Mouse (Mus musculus) midbrain, embryonic 14.5 days (tissue): ENCODE measurements around the gene Pde1b. TPM values are rescaled to one million over a fixed set of nuclear protein-coding genes. Genes with fewer than 3 reads are reported as not detected.

ENCODE experiments used
- ATAC-seq: fragments of 200-750 bp; cut with Nextera tagmentation; 2 replicates; pipeline ENCODE4 v1.8.0; 2017; ENCODE audit warnings: moderate number of reproducible peaks, moderate library complexity; ENCODE audit not compliant: low FRiP score, low TSS enrichment
- DNase-seq: peaks from one replicate; pipeline ENCODE4 v3.0.0-alpha.2; 2015
- H3K27ac ChIP-seq: fragments of 300-500 bp; sonication (generic); replicated peaks from 2 replicates; pipeline ENCODE4 v1.5.1; 2014; ENCODE audit warnings: mild to moderate bottlenecking, low read depth, low read length, moderate library complexity
- H3K27me3 ChIP-seq: fragments of 300-500 bp; sonication (generic); 2 replicates; pipeline ENCODE4 v1.6.1; 2014; ENCODE audit warnings: low read length, control low read depth, mixed read lengths; ENCODE audit not compliant: control insufficient read depth, insufficient read depth
- H3K36me3 ChIP-seq: fragments of 300-500 bp; sonication (generic); 2 replicates; pipeline ENCODE4 v1.6.1; 2014; ENCODE audit warnings: low read length, control low read depth; ENCODE audit not compliant: control insufficient read depth, insufficient read depth
- H3K4me1 ChIP-seq: fragments of 300-500 bp; sonication (generic); 2 replicates; pipeline ENCODE4 v1.6.1; 2014; ENCODE audit warnings: mild to moderate bottlenecking, antibody characterized with exemption, low read length, control low read depth; ENCODE audit not compliant: control insufficient read depth, insufficient read depth
- H3K4me2 ChIP-seq: fragments of 300-500 bp; sonication (generic); 2 replicates; pipeline ENCODE4 v1.6.1; 2014; ENCODE audit warnings: mild to moderate bottlenecking, low read length, moderate library complexity
- H3K4me3 ChIP-seq: fragments of 300-500 bp; sonication (generic); replicated peaks from 2 replicates; pipeline ENCODE4 v1.5.1; 2014; ENCODE audit warnings: low read depth, low read length
- H3K9ac ChIP-seq: fragments of 300-500 bp; sonication (generic); replicated peaks from 2 replicates; pipeline ENCODE4 v1.6.1; 2014; ENCODE audit warnings: mild to moderate bottlenecking, low read length, moderate library complexity
- H3K9me3 ChIP-seq: fragments of 300-500 bp; sonication (generic); 2 replicates; pipeline ENCODE4 v1.6.1; 2016; ENCODE audit warnings: low read length, control low read depth, mixed read lengths; ENCODE audit not compliant: control insufficient read depth
- WGBS: fragments of 180-500 bp; shearing (Covaris S2); extraction: QIAGEN DNeasy Blood & Tissue Kit; methylation state at CpG from one replicate; pipeline ENCODE4 v1.1.7; 2014; 5-methylcytosine and 5-hydroxymethylcytosine counted together
- polyA plus RNA-seq: library from polyadenylated mRNA; unstranded; fragments of >200 nt; fragmentation: Nextera tagmentation; extraction: Ambion mirVana; gene quantifications from 2 replicates; pipeline ENCODE4 v1.2.1, GENCODE M21; 2014

The Pde1b gene
- polyA plus RNA-seq, 1 experiment from 2014 or later: 90.8 TPM

- no peaks in the 10 kb centered on the region for H3K27me3 ChIP-seq
- no peak for DNase-seq
Observed at GRCm38 (mm10) chr15:103500723-103501122, 2.1 kb upstream of the Pde1b start.

GRCm38 (mm10) chr15:103501186-103501585, 1.6 kb upstream of the Pde1b start:
- 68% methylated on average over 2 of the region's 2 CpGs for WGBS
- Histone ChIP-seq H3K4me3 (no peak overlapping the region), H3K9me3 (no peaks in the 10 kb centered on the region), H3K36me3 (no peaks in the 10 kb centered on the region), H3K9ac (no peak overlapping the region), H3K4me1 (peaks cover 33% of the 10 kb centered on the region), H3K27ac (no peak overlapping the region), H3K27me3 (no peaks in the 10 kb centered on the region), H3K4me2 (no peak overlapping the region)
- ATAC-seq: no peak
- no peak for DNase-seq

More at GRCm38 (mm10) chr15:103500723-103501122, 2.1 kb upstream of the Pde1b start:
- no peaks in the 10 kb centered on the region for H3K36me3 ChIP-seq
- peaks cover 33% of the 10 kb centered on the region for H3K4me1 ChIP-seq
- ATAC-seq: no peak
- WGBS: 71% methylated on average over 1 of the region's 1 CpGs
- H3K4me2 ChIP-seq: no peak overlapping the region
- H3K4me3 ChIP-seq: no peak overlapping the region
- H3K9ac ChIP-seq: no peak overlapping the region
- no peak overlapping the region for H3K27ac ChIP-seq
- no peaks in the 10 kb centered on the region for H3K9me3 ChIP-seq

- Histone ChIP-seq H3K9me3 (no peaks in the 10 kb centered on the region), H3K4me1 (peaks cover 32% of the 10 kb centered on the region), H3K4me3 (peak overlapping the region; percentile 73), H3K4me2 (peak overlapping the region; percentile 87), H3K27ac (peak overlapping the region; percentile 86), H3K36me3 (no peaks in the 10 kb centered on the region), H3K27me3 (no peaks in the 10 kb centered on the region), H3K9ac (peak overlapping the region; percentile 91)
- DNase-seq (no peak), ATAC-seq (peak; percentile 66)
- 0% methylated on average over 15 of the region's 15 CpGs for WGBS
Observed at GRCm38 (mm10) chr15:103503251-103503600, 392 bp downstream of the Pde1b start.

- peak; percentile 61 for DNase-seq
- Histone ChIP-seq H3K9me3 (no peaks in the 10 kb centered on the region), H3K27me3 (no peaks in the 10 kb centered on the region), H3K4me2 (peak overlapping the region; percentile 87), H3K4me1 (peaks cover 31% of the 10 kb centered on the region), H3K36me3 (no peaks in the 10 kb centered on the region), H3K9ac (peak overlapping the region; percentile 91), H3K27ac (peak overlapping the region; percentile 86), H3K4me3 (peak overlapping the region; percentile 73)
- 35% methylated on average over 12 of the region's 12 CpGs for WGBS
- ATAC-seq: peak; percentile 29
Observed at GRCm38 (mm10) chr15:103503660-103504059, 826 bp downstream of the Pde1b start.

- Histone ChIP-seq H3K36me3 (no peaks in the 10 kb centered on the region), H3K9ac (no peak overlapping the region), H3K9me3 (no peaks in the 10 kb centered on the region), H3K27ac (no peak overlapping the region; the same call in 1 of the 2 replicates), H3K4me1 (peaks cover 40% of the 10 kb centered on the region), H3K4me3 (no peak overlapping the region), H3K27me3 (no peaks in the 10 kb centered on the region), H3K4me2 (no peak overlapping the region)
- ATAC-seq (no peak), DNase-seq (peak; percentile 53)
- 55% methylated on average over 3 of the region's 3 CpGs for WGBS
Observed at GRCm38 (mm10) chr15:103509317-103509716, 6.5 kb downstream of the Pde1b start.

- Histone ChIP-seq H3K4me1 (peaks cover 43% of the 10 kb centered on the region), H3K9ac (no peak overlapping the region), H3K9me3 (no peaks in the 10 kb centered on the region), H3K4me3 (no peak overlapping the region), H3K27ac (no peak overlapping the region), H3K36me3 (no peaks in the 10 kb centered on the region), H3K27me3 (no peaks in the 10 kb centered on the region), H3K4me2 (no peak overlapping the region)
- ATAC-seq: no peak
- 83% methylated on average over 1 of the region's 1 CpGs for WGBS
- DNase-seq: no peak
Observed at GRCm38 (mm10) chr15:103511652-103512051, 8.8 kb downstream of the Pde1b start.

- Histone ChIP-seq H3K4me3 (no peak overlapping the region), H3K4me1 (peaks cover 44% of the 10 kb centered on the region), H3K36me3 (no peaks in the 10 kb centered on the region), H3K9me3 (no peaks in the 10 kb centered on the region), H3K4me2 (peak overlapping the region; percentile 55), H3K27me3 (no peaks in the 10 kb centered on the region), H3K9ac (no peak overlapping the region), H3K27ac (peak overlapping the region; percentile 73)
- WGBS: 6% methylated on average over 7 of the region's 7 CpGs
- DNase-seq (no peak), ATAC-seq (peak; percentile 29)
Observed at GRCm38 (mm10) chr15:103513621-103514031, 10.8 kb downstream of the Pde1b start.

- H3K4me3 ChIP-seq: peak overlapping the region; percentile 31
- H3K36me3 ChIP-seq: no peaks in the 10 kb centered on the region
- H3K4me1 ChIP-seq: peaks cover 44% of the 10 kb centered on the region
- H3K9ac ChIP-seq: peak overlapping the region; percentile 50
- peak overlapping the region; percentile 80 for H3K27ac ChIP-seq
- H3K4me2 ChIP-seq: peak overlapping the region; percentile 55
- WGBS: 3% methylated on average over 10 of the region's 10 CpGs
- peak; percentile 89 for ATAC-seq
- no peaks in the 10 kb centered on the region for H3K9me3 ChIP-seq
- no peaks in the 10 kb centered on the region for H3K27me3 ChIP-seq
- DNase-seq: peak; percentile 95
Observed at GRCm38 (mm10) chr15:103514119-103514518, 11.3 kb downstream of the Pde1b start.

- 18% methylated on average over 3 of the region's 3 CpGs for WGBS
- H3K36me3 ChIP-seq: no peaks in the 10 kb centered on the region
- H3K4me1 ChIP-seq: peaks cover 49% of the 10 kb centered on the region
- no peaks in the 10 kb centered on the region for H3K9me3 ChIP-seq
- DNase-seq (no peak), ATAC-seq (no peak)
- no peaks in the 10 kb centered on the region for H3K27me3 ChIP-seq
- H3K9ac ChIP-seq: no peak overlapping the region; the same call in 1 of the 2 replicates
- no peak overlapping the region for H3K4me3 ChIP-seq
- H3K27ac ChIP-seq: peak overlapping the region; percentile 68; the same call in 1 of the 2 replicates
- H3K4me2 ChIP-seq: peak overlapping the region; percentile 55
Observed at GRCm38 (mm10) chr15:103514914-103515313, 12.1 kb downstream of the Pde1b start.
